Mouse (Mus musculus) midbrain, embryonic 12.5 days (tissue): ENCODE data around the gene Gm20388. TPM values are rescaled to one million over a fixed set of nuclear protein-coding genes. Genes with fewer than 3 reads are reported as not detected.

Source experiments
- ATAC-seq: fragments of 200-750 bp; cut with Nextera tagmentation; 2 replicates; pipeline ENCODE4 v1.8.0; 2017; ENCODE audit warnings: low read depth, moderate TSS enrichment, moderate library complexity; ENCODE audit not compliant: low FRiP score
- H3K27ac ChIP-seq: fragments of 300-500 bp; sonication (generic); replicated peaks from 2 replicates; pipeline ENCODE4 v1.5.1; 2016; ENCODE audit warnings: mild to moderate bottlenecking
- H3K27me3 ChIP-seq: fragments of 300-500 bp; sonication (generic); 2 replicates; pipeline ENCODE4 v1.6.1; 2016; ENCODE audit warnings: mild to moderate bottlenecking
- H3K36me3 ChIP-seq: fragments of 300-500 bp; sonication (generic); 2 replicates; pipeline ENCODE4 v1.6.1; 2016
- H3K4me1 ChIP-seq: fragments of 300-500 bp; sonication (generic); 2 replicates; pipeline ENCODE4 v1.6.1; 2016
- H3K4me2 ChIP-seq: fragments of 300-500 bp; sonication (generic); replicated peaks from 2 replicates; pipeline ENCODE4 v1.6.1; 2016; ENCODE audit warnings: mild to moderate bottlenecking, moderate library complexity
- H3K4me3 ChIP-seq: fragments of 300-500 bp; sonication (generic); 2 replicates; pipeline ENCODE4 v1.5.1; 2016; ENCODE audit warnings: mild to moderate bottlenecking
- H3K9ac ChIP-seq: fragments of 300-500 bp; sonication (generic); replicated peaks from 2 replicates; pipeline ENCODE4 v1.6.1; 2016; ENCODE audit warnings: mild to moderate bottlenecking, moderate library complexity
- H3K9me3 ChIP-seq: fragments of 300-500 bp; sonication (generic); 2 replicates; pipeline ENCODE4 v1.6.1; 2016; ENCODE audit warnings: mild to moderate bottlenecking
- WGBS: fragments of 180-500 bp; shearing (Covaris S2); methylation state at CpG from one replicate; pipeline ENCODE4 v1.1.7; 2016; 5-methylcytosine and 5-hydroxymethylcytosine counted together
- polyA plus RNA-seq: library from polyadenylated mRNA; unstranded; fragments of >200 nt; fragmentation: Nextera tagmentation; extraction: Ambion mirVana; gene quantifications from 2 replicates; pipeline ENCODE4 v1.2.1, GENCODE M21; 2016

The Gm20388 gene
- polyA plus RNA-seq, 1 experiment from 2014 or later, result not detected

- no peaks in the 10 kb centered on the region for H3K27me3 ChIP-seq
- WGBS, result 96% methylated on average over 5 of the region's 5 CpGs
- no peak overlapping the region for H3K4me3 ChIP-seq
- ATAC-seq, result no peak
- peaks cover 10% of the 10 kb centered on the region for H3K4me1 ChIP-seq
- no peaks in the 10 kb centered on the region for H3K36me3 ChIP-seq
- H3K9me3 ChIP-seq, result no peaks in the 10 kb centered on the region
- no peak overlapping the region for H3K4me2 ChIP-seq
- no peak overlapping the region for H3K9ac ChIP-seq
- no peak overlapping the region for H3K27ac ChIP-seq
Observed at GRCm38 (mm10) chr8:120192118-120192517, 281.5 kb downstream of the Gm20388 start.

DNA sequence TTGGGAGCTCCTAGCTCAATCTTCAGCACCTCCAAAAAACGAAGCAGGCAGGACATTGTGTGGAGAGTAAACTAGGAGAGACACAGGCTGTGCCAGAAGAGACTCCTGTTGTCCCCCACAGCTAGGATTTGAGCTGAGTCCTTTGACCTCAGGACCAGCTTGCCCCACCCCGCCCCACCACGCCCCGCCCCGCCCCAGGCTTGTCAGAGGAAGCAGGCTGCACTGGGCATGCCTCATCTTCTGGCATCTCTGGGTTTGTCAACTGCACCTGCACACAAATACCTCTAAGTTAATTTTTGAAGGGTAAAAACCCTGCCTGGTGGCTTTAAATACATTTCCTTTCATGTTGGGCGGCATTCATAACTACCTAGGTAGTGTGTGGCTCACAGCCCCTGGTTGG lies 290.7 kb downstream of the Gm20388 start:
- H3K4me2 ChIP-seq, result no peak overlapping the region
- no peaks in the 10 kb centered on the region for H3K36me3 ChIP-seq
- 85% methylated on average over 6 of the region's 6 CpGs for WGBS
- no peaks in the 10 kb centered on the region for H3K27me3 ChIP-seq
- ATAC-seq, result no peak
- H3K27ac ChIP-seq, result no peak overlapping the region
- no peak overlapping the region for H3K9ac ChIP-seq
- H3K9me3 ChIP-seq, result peaks cover 5% of the 10 kb centered on the region; the same call in 1 of the 2 replicates
- H3K4me1 ChIP-seq, result no peaks in the 10 kb centered on the region
- H3K4me3 ChIP-seq, result no peak overlapping the region

- H3K27me3 ChIP-seq, result no peaks in the 10 kb centered on the region
- H3K4me1 ChIP-seq, result no peaks in the 10 kb centered on the region
- H3K4me3 ChIP-seq, result no peak overlapping the region
- no peak overlapping the region for H3K27ac ChIP-seq
- no peak overlapping the region for H3K4me2 ChIP-seq
- H3K9me3 ChIP-seq, result peaks cover 5% of the 10 kb centered on the region; the same call in 1 of the 2 replicates
- ATAC-seq, result no peak
- WGBS, result 75% methylated on average over 3 of the region's 3 CpGs
- H3K36me3 ChIP-seq, result no peaks in the 10 kb centered on the region
- no peak overlapping the region for H3K9ac ChIP-seq
Observed at GRCm38 (mm10) chr8:120202546-120202945, 291.9 kb downstream of the Gm20388 start.

DNA sequence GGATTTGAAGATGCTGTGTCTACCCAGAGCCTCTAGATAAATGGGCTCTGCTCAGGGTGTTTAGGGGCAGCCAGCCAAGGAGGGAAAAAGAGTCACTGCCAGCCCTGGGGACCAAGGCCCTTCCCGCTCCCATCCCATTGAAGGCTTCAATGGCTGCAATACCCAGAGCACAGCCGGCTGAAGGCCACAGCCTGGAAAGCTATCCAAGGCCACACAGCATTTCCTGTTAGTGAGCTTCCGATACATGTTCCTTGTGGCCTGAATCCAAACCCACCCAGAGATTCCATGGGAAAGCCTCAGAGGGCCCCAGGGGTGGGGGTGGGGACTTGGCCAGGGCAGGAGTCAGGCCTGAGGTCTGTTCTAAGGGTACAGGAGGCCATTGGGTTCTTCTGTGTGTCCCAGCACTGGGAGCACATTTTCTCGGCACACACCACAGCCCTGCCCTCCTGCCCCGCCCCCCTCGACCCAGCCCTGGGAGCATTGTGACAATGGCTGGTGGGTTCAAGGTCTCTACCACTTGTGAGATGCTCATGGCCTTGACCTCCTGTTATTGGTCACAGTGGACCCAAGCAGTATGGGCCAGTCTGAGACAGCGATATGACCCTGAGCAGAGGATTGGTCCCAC lies 294.2 kb downstream of the Gm20388 start:
- H3K9ac ChIP-seq, result no peak overlapping the region
- no peak overlapping the region for H3K4me2 ChIP-seq
- ATAC-seq, result no peak
- H3K9me3 ChIP-seq, result peaks cover 2% of the 10 kb centered on the region; the same call in 1 of the 2 replicates
- no peaks in the 10 kb centered on the region for H3K36me3 ChIP-seq
- H3K4me3 ChIP-seq, result no peak overlapping the region
- H3K27ac ChIP-seq, result no peak overlapping the region
- H3K27me3 ChIP-seq, result no peaks in the 10 kb centered on the region
- 72% methylated on average over 7 of the region's 7 CpGs for WGBS
- H3K4me1 ChIP-seq, result 0 out of 2 replicates have a peak, but pooled peaks cover under 1% of the 10 kb centered on the region

GRCm38 (mm10) chr8:120205916-120206315 lies 295.3 kb downstream of the Gm20388 start:
- 81% methylated on average over 9 of the region's 9 CpGs for WGBS
- Histone ChIP-seq H3K9ac (no peak overlapping the region), H3K36me3 (no peaks in the 10 kb centered on the region), H3K4me1 (peaks cover 10% of the 10 kb centered on the region), H3K4me3 (no peak overlapping the region), H3K27ac (no peak overlapping the region), H3K4me2 (no peak overlapping the region), H3K9me3 (no peaks in the 10 kb centered on the region), H3K27me3 (no peaks in the 10 kb centered on the region)
- no peak for ATAC-seq

DNA sequence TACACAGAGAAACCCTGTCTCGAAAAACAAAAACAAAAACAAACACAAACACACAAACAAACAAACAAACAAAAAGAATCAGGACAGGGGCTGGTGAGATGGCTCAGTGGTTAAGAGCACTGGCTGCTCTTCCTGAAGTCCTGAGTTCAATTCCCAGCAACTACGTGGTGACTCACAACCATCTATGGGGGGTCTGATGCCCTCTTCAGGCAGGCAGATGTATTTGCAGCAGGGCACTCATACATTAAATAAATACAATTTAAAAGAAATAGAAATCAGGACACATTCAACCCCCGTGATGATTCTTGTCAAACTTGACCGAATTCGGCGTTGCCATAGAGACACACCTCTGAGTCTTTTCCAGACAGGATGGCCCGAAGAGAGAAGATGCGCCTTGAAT lies 296.7 kb downstream of the Gm20388 start:
- Histone ChIP-seq H3K27ac (no peak overlapping the region), H3K4me1 (peaks cover 20% of the 10 kb centered on the region), H3K9me3 (no peaks in the 10 kb centered on the region), H3K4me2 (no peak overlapping the region), H3K36me3 (no peaks in the 10 kb centered on the region), H3K27me3 (no peaks in the 10 kb centered on the region), H3K4me3 (no peak overlapping the region), H3K9ac (no peak overlapping the region)
- no peak for ATAC-seq
- whole genome bisulfite sequencing, result 89% methylated on average over 8 of the region's 8 CpGs

DNA sequence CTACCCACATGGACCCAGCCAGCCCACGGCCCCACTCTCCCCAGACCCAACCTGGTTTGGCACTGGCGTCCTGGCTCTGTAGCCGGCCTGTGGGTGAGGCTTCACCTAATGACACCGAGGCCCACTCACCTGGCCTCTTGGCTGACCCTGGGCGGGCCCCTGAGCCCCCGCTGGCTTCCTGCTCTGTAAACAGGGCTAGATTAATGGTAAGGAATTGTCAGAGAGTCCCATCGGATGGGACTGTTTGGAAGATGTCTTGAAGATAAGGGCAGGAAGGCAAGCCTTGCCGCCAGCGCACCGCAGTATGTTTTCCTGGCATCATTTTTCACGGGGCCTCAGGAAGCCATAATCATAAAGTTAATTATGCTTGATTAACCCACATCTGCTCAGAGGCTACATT lies 297.5 kb downstream of the Gm20388 start:
- no peak overlapping the region for H3K4me2 ChIP-seq
- H3K9me3 ChIP-seq, result no peaks in the 10 kb centered on the region
- WGBS, result 79% methylated on average over 11 of the region's 11 CpGs
- ATAC-seq, result no peak
- H3K4me1 ChIP-seq, result peaks cover 24% of the 10 kb centered on the region
- no peak overlapping the region for H3K27ac ChIP-seq
- no peaks in the 10 kb centered on the region for H3K27me3 ChIP-seq
- H3K4me3 ChIP-seq, result no peak overlapping the region
- no peak overlapping the region for H3K9ac ChIP-seq
- H3K36me3 ChIP-seq, result no peaks in the 10 kb centered on the region

GRCm38 (mm10) chr8:120211345-120211744 lies 300.7 kb downstream of the Gm20388 start:
- Histone ChIP-seq H3K36me3 (no peaks in the 10 kb centered on the region), H3K4me3 (no peak overlapping the region), H3K27ac (0 out of 2 replicates have a peak overlapping the region, but pooled peaks have one; percentile 6), H3K4me2 (no peak overlapping the region), H3K9ac (no peak overlapping the region), H3K4me1 (peaks cover 39% of the 10 kb centered on the region), H3K9me3 (no peaks in the 10 kb centered on the region), H3K27me3 (no peaks in the 10 kb centered on the region)
- WGBS, result 10% methylated on average over 4 of the region's 4 CpGs
- peak; percentile 24; the same call in 1 of the 2 replicates for ATAC-seq

- H3K27ac ChIP-seq, result no peak overlapping the region
- H3K4me3 ChIP-seq, result no peak overlapping the region
- no peaks in the 10 kb centered on the region for H3K36me3 ChIP-seq
- H3K4me1 ChIP-seq, result peaks cover 51% of the 10 kb centered on the region
- no peak overlapping the region for H3K4me2 ChIP-seq
- H3K9me3 ChIP-seq, result no peaks in the 10 kb centered on the region
- no peaks in the 10 kb centered on the region for H3K27me3 ChIP-seq
- 93% methylated on average over 7 of the region's 7 CpGs for WGBS
- ATAC-seq, result no peak
- no peak overlapping the region for H3K9ac ChIP-seq
Observed at GRCm38 (mm10) chr8:120212596-120212995, 302.0 kb downstream of the Gm20388 start.

GRCm38 (mm10) chr8:120213229-120213628 lies 302.6 kb downstream of the Gm20388 start:
- Histone ChIP-seq H3K36me3 (no peaks in the 10 kb centered on the region), H3K4me2 (no peak overlapping the region), H3K9me3 (no peaks in the 10 kb centered on the region), H3K9ac (no peak overlapping the region), H3K27ac (no peak overlapping the region), H3K4me3 (no peak overlapping the region), H3K4me1 (peaks cover 55% of the 10 kb centered on the region), H3K27me3 (no peaks in the 10 kb centered on the region)
- WGBS, result 94% methylated on average over 3 of the region's 3 CpGs
- ATAC-seq, result no peak

GRCm38 (mm10) chr8:120213939-120214338 lies 303.3 kb downstream of the Gm20388 start:
- no peak overlapping the region for H3K4me2 ChIP-seq
- no peak overlapping the region for H3K9ac ChIP-seq
- H3K4me1 ChIP-seq, result peaks cover 55% of the 10 kb centered on the region
- ATAC-seq, result no peak
- H3K27me3 ChIP-seq, result no peaks in the 10 kb centered on the region
- no peaks in the 10 kb centered on the region for H3K36me3 ChIP-seq
- no peak overlapping the region for H3K27ac ChIP-seq
- no peaks in the 10 kb centered on the region for H3K9me3 ChIP-seq
- no peak overlapping the region for H3K4me3 ChIP-seq
- 70% methylated on average over 5 of the region's 5 CpGs for WGBS

GRCm38 (mm10) chr8:120215416-120216141 lies 304.9 kb downstream of the Gm20388 start:
- Histone ChIP-seq H3K4me2 (no peak overlapping the region), H3K9me3 (no peaks in the 10 kb centered on the region), H3K4me1 (peaks cover 48% of the 10 kb centered on the region), H3K36me3 (no peaks in the 10 kb centered on the region), H3K4me3 (no peak overlapping the region), H3K27me3 (0 out of 2 replicates have a peak, but pooled peaks cover under 1% of the 10 kb centered on the region), H3K9ac (no peak overlapping the region), H3K27ac (peak overlapping the region; percentile 46)
- peak; percentile 50; the same call in 1 of the 2 replicates for ATAC-seq
- 33% methylated on average over 7 of the region's 7 CpGs for WGBS
